Mouse (Mus musculus) layer of hippocampus, postnatal 36 days (tissue): ENCODE data around the gene Agtpbp1. TPM values are rescaled to one million over a fixed set of nuclear protein-coding genes. Genes with fewer than 3 reads are reported as not detected.

Experiments used
- DNase-seq, 2 experiments: peaks; one replicate each; pipeline ENCODE4 v3.0.0; 2022
- total RNA-seq, 2 experiments: library from RNA; stranded (reverse); gene quantifications; 2 replicates each; pipeline ENCODE4 v1.2.3; 2021

Agtpbp1 gene
- total RNA-seq, 2 experiments from 2014 or later: 347 to 388 TPM

DNA sequence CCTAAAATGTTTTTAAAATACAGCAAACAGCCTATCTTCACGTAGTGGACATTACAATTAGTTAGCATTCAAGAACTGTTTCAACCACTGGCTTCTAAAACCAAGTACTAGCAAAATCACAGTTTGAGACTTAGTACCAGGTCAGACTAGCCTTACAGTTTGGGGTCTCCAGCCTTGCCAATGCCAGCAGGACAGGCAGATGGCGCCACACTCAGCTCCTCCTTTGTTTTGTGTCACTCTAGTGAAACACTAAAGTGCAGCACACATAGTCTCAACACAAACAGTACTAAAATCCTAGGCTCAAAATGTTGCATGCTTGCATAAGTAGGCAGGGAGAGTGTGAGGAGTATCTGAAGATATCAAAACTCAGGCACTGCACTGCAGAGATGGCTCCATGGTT is 53.8 kb downstream of the Agtpbp1 start:
- DNase-seq: no peak

DNA sequence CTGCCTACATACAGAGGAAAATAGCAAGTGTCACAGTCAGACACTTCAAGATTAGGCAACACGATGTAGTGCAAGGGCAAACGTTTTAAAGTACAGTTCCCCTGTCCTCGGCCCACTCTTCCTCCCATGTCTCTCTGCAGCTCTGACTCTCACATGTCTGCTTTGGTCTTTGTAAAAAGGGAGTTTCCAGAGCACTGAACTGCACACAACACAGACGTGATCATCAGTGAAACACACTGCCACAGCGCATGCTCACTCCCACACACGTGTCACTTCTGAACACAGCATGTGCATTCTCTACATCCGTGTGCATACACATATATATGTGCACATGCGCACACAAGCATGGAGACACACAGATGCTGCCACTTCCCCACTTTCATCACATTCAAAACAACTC is 54.5 kb downstream of the Agtpbp1 start:
- DNase-seq: no peak

DNA sequence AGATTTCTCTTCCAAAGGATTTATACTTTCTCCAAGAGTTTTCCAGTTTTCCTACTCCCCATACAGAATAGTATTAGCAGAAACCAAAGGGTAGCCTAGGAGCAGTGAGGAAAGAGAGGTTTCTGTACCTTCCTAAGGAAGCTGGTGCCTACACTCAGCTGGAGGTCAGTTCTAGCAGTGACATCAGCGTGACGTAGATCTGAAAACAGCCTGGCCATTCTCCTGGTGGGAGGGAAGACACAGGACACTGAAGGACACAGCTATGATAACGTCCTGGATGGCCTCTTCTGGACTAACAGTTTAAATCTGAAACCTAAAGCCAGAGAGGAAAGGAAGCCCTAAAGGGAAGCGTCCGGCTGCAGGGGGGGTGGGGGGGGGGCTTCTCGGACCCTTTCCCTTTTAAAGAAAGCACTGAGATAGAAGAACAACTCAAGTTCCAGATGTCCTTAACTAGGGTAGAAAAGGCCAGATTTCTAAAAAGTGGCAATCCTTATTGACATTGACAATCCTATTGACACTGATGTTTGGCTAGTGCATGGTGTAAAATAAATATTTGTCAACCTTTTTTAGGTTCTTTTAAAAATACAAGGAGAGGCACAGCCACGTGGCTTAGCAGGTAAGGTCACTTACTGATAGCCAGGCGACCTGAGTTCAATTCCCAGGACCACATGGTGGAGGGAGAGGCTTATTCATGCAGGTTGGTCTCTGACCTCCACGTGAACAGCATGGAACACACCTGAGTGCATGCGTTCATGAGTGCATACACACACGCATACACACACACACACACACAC is 63.6 kb downstream of the Agtpbp1 start:
- DNase-seq: no peak

DNA sequence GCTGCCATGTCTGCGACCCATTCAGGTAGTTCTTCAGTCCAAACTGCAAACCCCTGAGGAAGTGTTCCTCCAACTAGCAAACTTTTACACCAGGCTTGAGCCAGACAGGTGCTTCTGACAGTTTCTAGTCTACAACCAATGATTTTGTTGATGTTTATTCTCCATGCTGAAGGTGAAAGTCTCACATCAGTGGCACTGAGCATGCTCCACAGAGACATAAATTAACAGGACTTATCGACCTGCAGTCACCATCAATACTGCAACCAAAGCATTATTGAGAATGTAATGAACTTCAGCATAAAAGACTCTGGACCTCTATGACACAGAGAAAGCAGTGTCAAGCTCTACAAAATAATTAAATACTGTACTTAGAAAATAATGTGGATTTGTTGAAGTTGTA is 64.2 kb downstream of the Agtpbp1 start:
- DNase-seq: no peak

DNA sequence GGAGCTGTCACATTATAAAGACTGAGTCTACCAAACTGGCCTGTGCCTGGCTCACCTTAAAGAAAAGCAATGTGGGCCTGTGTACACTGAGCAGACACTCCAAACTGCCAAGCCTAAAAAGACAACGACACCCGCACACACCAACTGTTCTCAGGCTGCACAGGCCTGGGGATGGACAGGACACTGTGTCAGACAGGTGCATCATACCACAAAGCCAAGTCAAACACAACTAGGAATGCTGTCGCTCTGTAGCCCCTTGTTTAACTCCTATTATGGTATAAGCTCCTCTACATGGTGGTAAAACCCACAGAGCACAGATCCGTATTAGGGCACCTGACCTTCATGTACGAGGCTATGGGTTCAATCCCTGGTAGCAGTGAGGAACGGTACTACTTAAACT is 65.5 kb downstream of the Agtpbp1 start:
- DNase-seq: no peak

DNA sequence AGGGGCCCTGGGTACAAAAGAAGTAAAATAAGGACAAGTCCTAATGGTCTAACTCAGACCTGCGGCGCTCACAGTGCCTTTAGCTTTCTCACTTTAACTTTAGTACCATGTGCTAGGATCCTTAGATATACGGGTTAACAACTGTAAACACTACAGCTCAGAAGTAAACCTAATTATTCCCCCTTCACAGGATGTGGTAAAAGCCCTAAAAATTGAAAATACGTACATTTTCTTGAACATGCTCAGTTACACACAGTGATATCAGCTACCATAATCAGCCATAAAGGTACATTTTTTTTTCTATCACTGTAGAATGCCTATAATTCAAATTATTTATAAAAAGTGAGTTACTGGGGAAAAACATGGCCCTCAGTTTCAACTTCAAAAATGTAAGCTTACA is 67.0 kb downstream of the Agtpbp1 start:
- no peak for DNase-seq

DNA sequence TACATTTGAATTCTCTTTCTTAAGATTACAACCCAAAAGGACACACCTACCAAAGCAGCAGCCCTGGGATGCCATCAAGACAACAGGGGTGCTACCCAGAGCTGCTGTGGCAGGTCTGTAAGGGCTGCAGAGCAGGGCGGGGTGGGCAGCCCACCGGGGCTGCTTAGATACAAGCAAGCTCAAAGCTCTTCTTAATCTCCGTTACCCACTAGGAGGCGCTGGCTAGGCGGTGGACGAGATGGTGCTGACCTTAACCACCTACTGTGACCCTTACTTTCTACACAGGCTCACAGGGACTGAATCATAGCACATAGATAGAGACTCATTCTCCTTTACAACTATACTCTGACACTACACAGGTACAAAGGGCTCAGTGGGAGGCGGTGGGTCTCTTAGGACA is 70.0 kb downstream of the Agtpbp1 start:
- no peak for DNase-seq

DNA sequence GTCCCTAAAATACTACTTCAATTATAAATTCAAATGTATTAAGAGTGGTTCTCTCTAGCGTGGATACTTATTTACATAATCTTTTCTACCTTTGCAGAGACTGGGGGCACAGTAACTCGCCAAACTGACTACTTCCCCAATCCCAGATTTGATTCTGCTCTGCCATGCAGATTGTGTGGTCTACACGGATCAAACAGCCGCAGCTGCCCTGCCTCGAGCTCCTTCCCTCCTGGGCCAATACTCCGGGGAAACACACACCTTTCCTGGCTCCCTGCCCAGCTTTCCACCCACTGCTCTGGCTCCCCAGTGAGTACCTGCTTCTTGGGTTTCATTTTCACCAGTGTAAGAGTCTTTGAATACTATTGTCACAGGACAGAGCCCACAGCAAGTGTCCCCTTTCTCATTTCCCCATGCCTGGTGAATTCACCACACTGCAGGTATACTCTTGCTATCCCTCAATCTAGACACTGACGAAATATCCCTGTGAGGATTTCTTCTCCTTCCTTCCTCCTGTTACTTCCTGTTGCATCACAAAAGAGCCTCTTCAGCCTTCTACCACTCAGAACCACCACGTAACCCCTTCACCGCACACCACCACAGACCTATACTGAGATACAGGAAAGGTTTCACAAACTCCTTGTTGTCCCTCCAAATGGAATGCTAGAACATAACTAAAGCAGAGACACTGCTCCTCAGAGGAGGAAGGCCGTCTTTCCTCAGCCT is 75.2 kb downstream of the Agtpbp1 start:
- no peak for DNase-seq

DNA sequence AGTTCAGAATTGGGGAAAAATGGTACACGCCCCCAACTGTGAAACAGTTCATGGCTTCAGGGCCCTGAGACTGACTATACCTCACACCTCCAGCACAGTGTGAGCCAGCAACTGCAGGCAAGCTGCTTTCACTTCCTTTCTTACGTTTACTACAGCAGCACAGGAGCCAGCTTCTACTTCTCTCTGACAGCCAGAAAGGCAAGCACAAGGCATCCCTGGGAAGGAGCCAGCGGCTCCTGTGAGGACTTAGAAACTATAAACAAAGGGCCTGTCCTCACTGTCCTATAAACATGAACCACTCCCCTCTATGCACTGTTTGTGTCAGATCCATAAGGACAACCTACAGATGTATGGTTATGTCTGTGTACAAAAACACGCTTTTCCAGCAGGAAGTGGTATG is 76.4 kb downstream of the Agtpbp1 start:
- DNase-seq: no peak

DNA sequence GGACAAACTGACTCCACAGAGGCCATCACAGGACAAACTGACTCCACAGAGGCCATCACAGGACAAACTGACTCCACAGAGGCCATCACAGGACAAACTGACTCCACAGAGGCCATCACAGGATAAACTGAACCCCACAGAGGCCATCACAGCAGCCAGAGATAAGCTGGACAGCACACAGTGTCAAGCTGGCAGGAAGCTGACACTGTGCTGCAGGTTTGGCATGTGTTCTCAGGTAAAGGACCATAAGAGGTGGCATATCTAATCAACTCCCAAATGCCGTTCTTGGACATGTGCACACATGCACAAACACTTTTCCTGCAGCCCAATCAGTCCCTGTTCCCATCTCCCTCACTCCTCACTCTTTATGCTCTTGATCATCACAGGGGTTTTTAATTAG is 78.6 kb downstream of the Agtpbp1 start:
- DNase-seq: no peak

DNA sequence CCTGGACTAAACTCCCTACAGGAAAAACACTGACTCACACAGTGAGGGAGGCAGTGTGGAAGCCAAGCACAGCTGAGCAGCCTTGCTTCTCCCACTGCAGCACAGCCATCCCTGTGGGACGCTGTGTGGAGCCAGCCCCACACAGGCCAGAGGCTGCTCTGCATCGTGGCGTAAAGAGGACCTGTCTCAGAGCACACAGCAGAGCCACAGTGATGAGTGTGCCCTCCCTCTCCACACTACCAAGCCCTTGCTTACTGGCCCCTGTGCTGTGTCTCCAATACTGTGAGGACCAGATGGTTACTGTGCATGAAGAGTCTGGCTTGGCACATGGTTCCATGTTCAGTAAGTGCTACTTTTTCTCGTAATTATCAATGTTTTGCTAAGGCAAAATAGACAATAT is 79.2 kb downstream of the Agtpbp1 start:
- DNase-seq: peak; percentile 40 to 53

DNA sequence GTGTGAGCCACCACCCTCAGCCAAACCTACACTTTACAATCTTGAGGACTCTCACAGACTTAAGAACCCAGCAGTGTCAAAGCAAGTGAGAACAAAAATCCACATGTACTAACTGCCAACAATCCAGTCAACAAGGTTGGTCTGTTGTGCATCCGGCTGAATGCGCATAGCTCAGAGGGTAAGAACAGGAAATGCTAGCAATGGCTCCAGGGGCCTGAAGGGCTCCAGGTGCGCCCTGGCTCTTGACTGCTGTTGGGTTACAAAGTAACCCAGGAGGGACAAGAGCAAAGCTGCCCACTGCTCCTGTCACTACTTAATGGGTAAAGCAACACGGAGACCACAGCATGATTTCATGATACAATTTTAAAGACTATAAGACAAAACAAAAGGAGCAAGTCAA is 81.4 kb downstream of the Agtpbp1 start:
- DNase-seq: no peak

DNA sequence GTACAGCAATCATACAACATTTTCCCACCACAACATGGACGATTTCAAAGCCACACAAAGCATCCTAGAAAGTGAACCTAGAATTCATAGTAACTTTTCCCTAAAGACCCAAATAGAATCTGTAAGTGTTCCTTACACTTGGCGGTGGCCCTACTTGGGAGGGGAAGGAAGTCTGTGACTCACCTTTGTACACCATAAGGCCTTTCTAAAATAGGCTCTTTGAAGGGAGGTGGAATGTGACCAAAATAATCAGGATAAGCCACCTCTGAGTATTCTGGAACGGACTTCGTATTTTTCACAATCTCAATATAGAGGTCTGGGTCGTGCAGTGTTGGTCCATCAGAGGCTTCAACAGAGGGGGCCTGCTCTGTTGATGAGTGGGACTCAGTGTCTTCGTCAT is 85.2 kb downstream of the Agtpbp1 start:
- DNase-seq: no peak

DNA sequence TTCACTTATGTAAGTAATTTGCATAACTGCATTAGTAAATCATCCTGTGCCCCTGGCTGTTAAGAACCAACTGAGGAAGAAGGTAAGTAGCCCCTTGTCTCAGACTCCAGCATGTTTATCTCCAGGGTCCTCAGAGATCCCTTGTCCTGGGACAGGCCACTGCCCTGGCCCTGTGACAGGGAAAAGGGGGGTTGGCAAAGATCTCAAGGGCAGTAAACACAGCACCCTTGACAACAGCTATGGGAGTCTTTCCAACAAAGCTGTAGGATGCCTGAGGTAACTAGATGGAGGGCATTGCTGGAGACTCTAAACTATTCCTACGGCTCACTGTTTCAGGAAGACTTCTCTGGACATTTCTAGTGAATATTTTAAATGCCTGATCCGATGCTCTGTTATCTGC is 85.7 kb downstream of the Agtpbp1 start:
- DNase-seq: no peak

DNA sequence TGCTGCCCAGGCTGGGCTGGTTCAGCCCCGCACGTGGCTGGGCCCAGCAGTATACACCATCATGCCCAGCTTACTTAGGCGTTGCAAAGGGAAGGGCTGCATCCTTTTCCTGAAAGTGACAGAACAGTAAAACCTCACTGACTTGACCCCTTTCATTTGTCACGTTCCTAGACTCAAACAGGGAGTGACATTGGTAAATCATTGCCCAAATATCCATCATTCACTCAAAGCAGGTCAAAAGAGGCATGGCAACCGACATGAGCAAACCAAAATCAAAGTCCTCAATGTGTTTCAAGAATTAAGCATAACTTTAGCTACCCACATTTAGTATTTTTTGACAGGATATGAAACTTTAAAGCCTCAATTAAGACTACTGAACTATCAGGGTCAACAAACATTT is 86.8 kb downstream of the Agtpbp1 start:
- DNase-seq: no peak

DNA sequence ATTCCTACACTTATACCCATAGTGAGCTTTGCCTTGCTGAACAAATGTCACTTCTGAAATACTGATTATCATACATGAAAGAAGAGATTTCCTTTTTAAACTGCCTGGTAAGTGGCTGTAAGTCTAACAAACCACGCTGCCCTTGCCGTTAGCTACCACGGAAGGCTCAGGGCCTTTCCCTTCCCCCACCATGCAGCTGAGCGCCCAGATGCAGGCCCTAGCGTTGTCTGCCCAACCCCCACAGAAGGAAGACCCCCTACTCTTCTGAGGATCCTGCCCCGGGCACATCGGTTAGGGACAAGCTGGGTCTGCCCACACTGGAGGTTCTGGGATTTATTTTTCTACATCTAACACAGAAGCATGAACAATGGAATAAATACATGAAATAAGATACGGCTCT is 89.2 kb downstream of the Agtpbp1 start:
- no peak for DNase-seq

DNA sequence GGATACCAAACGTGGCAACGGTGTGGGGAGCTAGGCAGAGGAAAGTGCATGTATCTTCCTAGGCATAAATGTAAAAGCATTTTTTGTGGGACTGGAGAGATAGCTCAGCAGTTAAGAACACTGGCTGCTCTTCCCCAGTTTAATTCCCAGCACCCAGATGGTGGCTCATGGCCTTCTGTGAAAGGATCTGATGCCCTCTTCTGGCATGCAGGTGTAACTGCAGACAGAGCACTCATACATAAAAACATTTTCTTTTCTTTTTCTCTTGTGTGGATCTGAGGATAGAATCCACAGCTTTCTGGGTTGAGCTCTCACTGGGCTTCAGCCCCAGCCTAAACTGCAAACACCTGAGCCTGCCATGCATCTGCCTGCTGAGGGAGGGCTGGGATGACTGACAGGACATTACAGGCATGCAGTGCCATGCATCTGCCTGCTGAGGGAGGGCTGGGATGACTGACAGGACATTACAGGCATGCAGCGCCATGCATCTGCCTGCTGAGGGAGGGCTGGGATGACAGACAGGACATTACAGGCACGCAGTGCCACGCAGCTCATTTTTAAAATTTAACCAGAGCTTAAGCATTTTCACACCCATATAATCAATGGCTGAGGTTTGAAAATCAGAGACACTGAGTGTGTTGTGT is 90.3 kb downstream of the Agtpbp1 start:
- DNase-seq: no peak

DNA sequence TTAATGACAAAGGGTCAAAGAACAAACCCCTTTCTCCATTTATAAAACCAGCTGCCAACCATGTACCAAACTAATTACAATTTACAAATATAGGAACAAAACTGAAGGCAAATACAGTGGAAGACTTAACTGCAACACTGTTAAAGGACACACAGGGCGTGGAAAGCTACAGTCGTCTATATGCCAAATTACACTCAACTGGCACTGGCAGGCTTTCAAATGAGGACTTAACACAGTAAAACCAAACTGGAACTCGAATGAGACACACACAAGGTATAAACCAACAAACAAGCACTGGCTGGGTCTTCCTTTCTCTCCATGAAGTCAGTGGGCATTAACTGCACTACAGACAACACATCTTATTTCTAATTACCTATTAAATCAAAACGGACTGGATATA is 94.3 kb downstream of the Agtpbp1 start:
- DNase-seq: no peak

DNA sequence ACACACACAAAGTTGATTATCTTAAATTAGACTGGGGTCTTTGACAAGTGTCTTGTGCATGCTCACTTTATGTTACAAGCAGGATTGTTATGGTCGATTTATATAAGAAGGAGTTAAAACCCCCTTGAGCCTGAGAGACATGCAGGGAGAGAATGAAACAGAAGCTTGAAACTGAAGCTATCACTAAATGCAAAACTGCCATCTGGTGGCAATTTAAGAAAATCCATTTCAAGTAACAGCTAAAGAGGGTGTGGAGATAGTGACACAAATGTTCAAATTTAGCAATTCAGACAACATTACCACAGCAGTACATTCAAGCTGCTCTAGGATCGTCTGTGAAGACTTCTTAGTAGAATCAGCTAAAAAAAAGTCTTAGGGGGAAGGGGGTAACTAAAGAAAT is 95.9 kb downstream of the Agtpbp1 start:
- DNase-seq: no peak

DNA sequence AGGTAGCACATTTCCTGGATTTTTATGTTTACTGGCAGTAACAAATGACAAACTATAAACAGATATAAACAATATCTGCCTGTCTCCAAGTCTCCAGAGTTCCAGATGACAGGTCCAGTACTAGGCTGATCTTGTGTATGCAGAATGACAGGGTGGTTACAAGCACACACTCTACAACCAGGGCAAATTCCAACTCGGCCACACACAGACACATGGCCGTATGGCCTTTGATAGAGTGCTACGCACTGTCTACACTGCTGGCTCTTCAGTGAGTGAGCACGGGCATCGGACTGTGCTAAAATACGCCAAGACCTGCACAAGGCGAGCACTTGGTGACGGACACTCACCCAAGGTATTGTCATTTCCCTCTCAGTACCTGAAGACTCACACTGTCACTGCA is 97.7 kb downstream of the Agtpbp1 start:
- no peak for DNase-seq

DNA sequence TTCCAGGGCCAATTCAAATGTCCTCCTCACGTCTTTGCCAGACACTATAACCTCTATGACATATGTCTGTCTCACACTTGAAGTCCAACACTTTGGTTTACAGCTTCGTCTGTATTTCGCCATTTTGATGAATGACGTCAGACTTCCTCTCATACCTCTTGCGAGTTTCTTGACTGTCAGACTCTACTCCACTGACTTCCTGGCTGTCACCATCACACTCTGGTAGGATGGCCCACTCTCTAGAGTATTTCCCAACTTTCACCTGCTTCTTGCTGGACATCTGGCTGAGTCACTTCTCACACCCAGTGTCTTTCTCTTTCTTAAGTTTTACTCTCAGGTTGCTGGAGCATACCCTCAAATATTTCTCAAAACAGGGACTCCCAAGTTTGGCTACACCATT is 98.8 kb downstream of the Agtpbp1 start:
- no peak for DNase-seq

DNA sequence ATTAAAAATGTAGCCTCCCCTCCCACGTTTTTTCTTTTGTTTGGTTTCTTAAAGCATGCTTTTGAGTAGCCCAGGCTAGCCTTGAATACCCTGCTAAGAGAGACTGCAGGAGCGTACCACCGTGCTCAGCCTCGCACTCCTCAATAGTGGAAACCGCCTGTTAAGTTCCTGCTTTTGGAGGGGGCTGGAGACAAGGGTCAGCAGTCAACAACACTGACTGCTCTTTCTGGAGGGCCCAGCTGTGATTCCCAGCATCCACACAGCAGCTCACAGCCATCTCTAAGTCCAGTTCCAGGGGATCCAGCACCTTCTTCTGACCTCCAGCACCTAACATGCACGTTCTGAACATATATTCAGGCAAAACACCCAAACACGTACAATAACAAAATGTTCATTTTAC is 99.6 kb downstream of the Agtpbp1 start:
- no peak for DNase-seq

DNA sequence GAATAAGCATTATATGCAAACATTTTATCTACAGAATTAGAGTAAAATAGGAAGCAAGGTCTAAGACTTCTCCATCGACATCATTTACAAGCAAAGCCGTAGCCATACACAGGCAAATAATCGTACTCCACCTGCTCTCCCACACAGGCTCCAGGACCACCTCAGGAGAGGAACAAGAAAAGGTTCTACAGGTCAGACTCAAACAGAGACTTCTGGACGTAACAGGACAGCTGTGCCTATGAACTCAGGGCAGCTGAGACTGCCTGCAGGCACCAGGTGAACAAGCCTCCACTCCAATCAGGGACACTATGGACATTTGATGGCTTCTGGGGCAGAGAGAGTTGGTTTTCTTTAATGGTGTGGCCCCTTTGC is 103.6 kb downstream of the Agtpbp1 start:
- no peak for DNase-seq
